Mouse (Mus musculus) left cerebral cortex, adult 9 months (tissue): ENCODE data around the gene Myh7.
"Not testable (repeated sequence)": the region's sequence is repeated elsewhere in the genome, so short reads cannot be mapped to it uniquely, and the experiment has no call there.

Experiments used
- DNase-seq, 2 experiments: peaks; one replicate each; pipeline ENCODE4 v3.0.0; 2022; ENCODE audit warnings: low spot score in 2 of 2

Gene Myh7

DNA sequence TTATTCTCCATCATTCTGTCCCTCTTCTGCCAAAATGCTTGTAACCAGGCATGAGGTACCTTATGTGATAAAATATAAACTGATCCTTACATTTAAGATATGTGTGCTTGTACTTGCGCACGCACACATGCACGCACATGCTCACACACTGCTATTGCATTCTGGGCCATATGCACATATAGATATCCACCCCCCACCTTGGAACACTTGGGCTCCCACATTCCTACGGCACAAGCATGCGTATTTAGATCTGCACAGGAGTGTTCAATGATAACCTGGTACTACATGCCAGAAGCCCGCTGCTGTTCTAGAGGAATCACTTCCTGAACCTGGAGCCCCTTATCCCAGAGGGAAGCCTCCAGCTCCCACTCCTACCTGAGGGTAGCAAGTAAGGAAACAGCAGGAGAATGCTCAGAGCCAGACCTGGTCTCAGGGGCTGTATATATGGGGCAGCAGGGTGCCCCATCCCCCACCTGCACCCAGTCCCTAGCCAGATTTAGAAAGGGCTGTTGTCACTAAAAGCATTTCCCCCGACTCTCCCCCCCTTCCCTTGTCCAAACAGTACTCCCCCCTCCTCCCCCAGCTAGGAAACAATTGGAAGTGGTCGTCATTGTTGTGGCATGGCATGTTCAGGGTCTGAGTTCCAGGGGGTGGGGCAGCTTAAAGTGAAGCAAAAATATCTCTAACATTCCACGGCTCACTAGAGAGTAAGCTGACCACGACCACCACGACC is at the start of gene Myh7:
Gene Myh7, minus strand, starts transcription at position 491 of the 733 bp plus-strand sequence.
- no peak for DNase-seq

- DNase-seq = not testable (repeated sequence)
These were observed 49.3 kb upstream of the Myh7 start for GRCm38 (mm10) chr14:55043694-55044093.

DNA sequence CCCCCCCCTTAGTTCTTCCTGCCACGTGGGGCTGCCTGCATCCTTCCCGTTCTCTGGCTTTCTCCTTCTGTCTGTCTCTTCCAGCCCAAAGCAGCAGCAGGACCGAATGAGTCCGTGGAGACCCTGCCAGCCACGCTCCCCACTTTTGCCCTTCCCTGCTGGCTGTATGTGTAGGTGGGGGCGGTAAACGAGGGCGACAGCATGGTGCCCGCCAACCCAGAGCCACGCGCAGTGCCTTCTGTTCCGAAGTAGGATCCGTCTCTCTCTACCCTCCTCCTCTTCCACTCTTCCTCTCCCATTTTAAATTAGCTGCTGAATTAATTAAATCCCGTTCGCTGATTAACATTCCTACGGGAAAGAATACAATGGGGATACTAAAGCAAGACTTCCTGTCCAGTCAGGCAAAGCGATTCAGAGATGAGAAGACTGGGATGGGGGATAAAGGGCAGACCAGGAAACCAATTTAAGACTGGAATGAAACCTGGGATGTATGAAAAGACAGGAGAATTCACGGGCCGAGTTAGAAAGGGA is 38.3 kb upstream of the Myh7 start:
- no peak for DNase-seq

DNA sequence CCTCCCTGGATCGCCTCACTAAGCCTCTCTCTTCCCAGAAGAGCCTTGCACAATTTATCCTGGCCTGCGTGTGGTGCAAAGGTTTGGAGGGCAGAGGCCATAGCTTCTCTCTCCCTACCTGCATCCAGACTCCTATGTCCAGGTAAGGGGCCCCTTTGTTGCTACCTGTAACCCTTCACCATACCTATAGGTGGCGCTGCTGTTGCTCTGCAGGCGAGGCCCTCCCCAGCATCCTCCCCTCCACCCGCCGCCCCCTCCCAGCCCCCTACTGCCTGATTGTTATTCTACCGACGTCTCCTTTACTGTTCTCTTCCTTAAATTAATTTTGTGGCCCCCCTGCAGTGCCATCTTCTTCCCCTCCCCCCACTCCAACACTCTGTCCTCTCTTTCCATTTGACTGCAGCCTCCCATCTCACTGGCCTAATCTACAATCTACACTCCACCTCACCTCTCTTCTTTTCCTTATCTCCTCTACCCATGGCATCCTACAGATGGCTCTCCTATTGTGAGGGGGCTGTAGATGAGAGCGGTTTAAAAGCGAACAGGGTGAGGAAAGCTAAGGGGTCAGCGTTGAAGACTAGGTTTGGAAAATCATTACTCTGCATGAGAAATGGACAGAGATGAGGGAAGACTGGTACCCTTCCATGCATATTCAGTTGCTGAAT is 34.7 kb upstream of the Myh7 start:
- no peak for DNase-seq

GRCm38 (mm10) chr14:55028333-55028835 is 34.0 kb upstream of the Myh7 start:
- no peak for DNase-seq

DNA sequence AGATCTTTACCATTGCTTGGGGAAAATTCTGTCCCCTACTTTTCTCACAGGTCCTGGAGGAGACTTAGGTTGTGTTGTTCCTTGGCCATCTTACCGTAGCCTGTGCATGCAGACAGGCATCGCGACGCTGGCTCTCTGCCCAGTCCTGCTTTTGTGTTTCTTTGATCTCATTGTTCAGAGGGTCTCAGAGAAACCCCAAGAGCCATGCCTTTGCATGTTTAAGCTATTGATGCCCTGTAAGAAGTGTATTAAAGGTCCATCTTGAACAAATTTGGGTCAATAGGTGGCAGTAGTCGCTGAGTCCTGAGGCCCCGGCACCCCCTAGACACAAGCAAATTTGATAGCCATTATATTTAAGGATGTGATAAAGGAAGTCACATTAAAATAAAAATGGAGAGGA is 33.2 kb upstream of the Myh7 start:
- DNase-seq = no peak

- DNase-seq = no peak
These were observed 32.8 kb upstream of the Myh7 start for GRCm38 (mm10) chr14:55027251-55027650.

GRCm38 (mm10) chr14:55025527-55025926 is 31.1 kb upstream of the Myh7 start:
- DNase-seq = no peak

- peak in 1 of 2 experiments; percentile 70 for DNase-seq
These were observed 29.8 kb upstream of the Myh7 start for GRCm38 (mm10) chr14:55024236-55024635.

DNA sequence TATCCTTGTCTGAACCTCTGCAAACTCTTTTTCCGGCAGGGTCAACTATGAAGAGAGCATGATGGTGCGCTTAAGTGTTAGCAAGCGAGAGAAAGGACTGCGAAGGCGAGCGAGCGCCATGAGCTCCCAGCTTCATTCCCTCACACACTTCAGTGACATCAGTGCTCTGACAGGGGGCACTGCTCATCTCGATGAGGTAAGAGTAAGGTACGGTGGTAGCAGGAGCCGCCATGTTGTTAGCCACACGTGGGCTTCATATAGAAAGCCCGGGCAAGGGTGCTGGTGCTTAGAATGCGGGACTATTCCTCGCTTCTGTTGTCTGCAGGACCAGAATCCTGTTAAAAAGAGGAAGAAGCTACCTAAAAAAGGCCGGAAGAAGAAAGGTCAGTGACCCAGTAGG is 28.6 kb upstream of the Myh7 start:
- DNase-seq = no peak

GRCm38 (mm10) chr14:55020394-55020793 is 26.0 kb upstream of the Myh7 start:
- no peak for DNase-seq

DNA sequence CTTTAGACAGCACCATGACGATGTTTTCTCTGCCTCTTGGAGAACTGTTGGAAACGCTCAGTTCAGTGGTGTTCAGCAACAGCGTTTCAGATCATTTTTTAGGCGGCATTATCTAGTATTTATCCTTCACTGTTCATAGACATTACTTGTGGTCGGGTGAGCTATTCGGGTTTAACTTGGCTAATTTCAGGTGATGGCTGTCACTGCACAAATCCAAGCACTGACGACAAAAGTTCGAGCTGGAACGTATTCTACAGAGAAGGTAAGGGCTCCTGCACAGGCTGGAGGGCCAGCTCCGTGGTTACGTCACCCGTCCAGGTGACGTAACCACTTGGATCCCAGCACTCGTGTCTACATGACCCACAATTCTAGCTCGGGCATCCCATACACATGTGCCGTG is 22.4 kb upstream of the Myh7 start:
- no peak for DNase-seq

- no peak for DNase-seq
These were observed 21.3 kb upstream of the Myh7 start for GRCm38 (mm10) chr14:55015767-55016111.

DNA sequence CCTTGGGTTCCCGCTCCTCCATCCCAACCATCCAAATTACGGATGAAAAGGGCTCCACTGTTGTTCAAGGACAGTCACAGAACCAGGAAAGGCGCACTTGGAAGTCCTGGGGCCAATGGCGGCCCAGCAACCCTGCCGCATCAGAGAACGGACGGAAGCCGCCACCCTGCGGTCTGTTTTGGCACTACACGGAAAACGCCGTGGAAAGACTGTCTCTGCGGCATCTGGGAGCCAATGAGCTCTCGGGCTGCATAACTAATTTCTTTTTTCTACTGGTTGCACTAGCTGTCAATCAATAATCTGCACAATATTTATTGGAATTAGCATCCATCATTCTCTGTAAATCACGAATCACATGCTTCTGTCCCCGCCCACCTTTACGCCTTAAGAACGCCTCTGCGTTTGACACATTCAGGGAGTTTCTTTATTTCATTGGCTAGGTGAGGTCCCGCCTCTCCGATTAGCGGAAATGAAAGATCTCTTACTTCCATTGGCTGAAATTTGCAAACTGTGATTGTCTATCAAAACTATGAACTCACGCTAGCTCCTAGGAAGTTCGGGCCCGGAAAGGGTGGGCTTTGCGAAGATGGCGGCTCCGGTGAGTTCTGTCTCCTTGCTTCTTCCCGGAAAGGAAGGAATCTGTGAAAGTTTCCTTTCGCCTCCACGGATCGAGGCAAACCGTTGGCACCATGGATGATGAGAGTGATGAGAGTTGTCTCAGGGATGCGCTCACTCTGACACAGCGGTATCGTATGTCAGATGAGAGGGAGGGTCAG is 20.8 kb upstream of the Myh7 start, which contains the start of gene Ngdn:
Gene Ngdn, plus strand, starts transcription at position 464 of the 776 bp plus-strand sequence.
- peak; percentile 100 for DNase-seq

GRCm38 (mm10) chr14:55014591-55014990 is 20.2 kb upstream of the Myh7 start:
- DNase-seq = peak; percentile 57 to 75

DNA sequence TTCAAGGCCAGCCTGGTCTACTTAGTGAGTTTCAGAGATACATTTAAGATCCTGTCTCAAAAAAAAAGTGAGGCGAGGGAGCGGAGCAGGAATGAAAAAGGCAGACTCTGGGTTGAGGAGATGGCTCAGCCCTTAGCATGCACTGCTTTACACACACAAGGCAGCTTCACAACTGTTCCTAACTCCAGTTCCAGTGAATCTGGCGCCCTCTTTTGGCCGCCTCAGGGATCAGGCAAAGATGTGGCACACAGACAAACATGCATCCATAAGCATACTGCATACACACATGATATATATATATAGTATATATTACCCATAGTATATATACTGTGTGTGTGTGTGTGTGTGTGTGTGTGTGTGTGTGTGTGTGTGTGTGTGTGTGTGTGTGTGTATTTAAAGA is 16.7 kb upstream of the Myh7 start:
- no peak for DNase-seq

GRCm38 (mm10) chr14:55008417-55008816 is 14.0 kb upstream of the Myh7 start:
- DNase-seq = no peak

GRCm38 (mm10) chr14:55007120-55007908 is 12.9 kb upstream of the Myh7 start:
- DNase-seq = no peak

- DNase-seq = no peak
These were observed 12.1 kb upstream of the Myh7 start for GRCm38 (mm10) chr14:55006541-55006940.

DNA sequence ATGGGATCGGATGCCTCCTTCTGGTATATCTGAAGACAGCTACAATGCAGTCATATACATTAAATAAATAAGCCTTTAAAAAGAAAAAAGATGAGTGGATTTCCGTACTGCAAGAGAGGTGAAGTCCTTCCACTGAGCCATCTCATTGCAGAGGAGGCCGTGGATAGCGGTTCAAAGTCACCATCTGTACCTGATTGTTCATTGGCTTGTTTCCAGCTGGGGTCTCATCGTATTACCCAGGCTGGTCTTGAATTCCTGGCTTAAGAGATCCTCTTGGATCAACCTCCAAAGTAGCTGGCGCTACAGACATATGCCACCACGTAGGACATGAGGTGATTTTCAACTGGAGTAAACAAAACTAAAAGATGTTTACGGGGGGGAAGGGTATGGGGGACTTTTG is 11.5 kb upstream of the Myh7 start:
- no peak for DNase-seq

GRCm38 (mm10) chr14:55005506-55005905 is 11.1 kb upstream of the Myh7 start:
- DNase-seq = no peak
